Mouse (Mus musculus) liver, postnatal 0 days (tissue): ENCODE measurements around the gene Tbc1d16. TPM values are rescaled to one million over a fixed set of nuclear protein-coding genes. Genes with fewer than 3 reads are reported as not detected.

Experiments used
- ATAC-seq: fragments of 200-750 bp; cut with Nextera tagmentation; 2 replicates; pipeline ENCODE4 v1.8.0; 2017; ENCODE audit warnings: mild to moderate bottlenecking, moderate library complexity
- DNase-seq: peaks from one replicate; pipeline ENCODE4 v3.0.0-alpha.2; 2016
- H3K27ac ChIP-seq: fragments of 300-500 bp; sonication (generic); 2 replicates; pipeline ENCODE4 v1.5.1; 2014; ENCODE audit warnings: antibody characterized with exemption, moderate library complexity, mild to moderate bottlenecking, low read depth
- H3K27me3 ChIP-seq: fragments of 300-500 bp; sonication (generic); 2 replicates; pipeline ENCODE4 v1.6.1; 2014; ENCODE audit warnings: low read length, control low read depth, mixed read lengths; ENCODE audit not compliant: insufficient read depth
- H3K36me3 ChIP-seq: fragments of 300-500 bp; sonication (generic); replicated peaks from 2 replicates; pipeline ENCODE4 v1.6.1; 2014; ENCODE audit warnings: mild to moderate bottlenecking, control low read depth, low read length, moderate library complexity, mixed read lengths; ENCODE audit not compliant: insufficient read depth
- H3K4me1 ChIP-seq: fragments of 300-500 bp; sonication (generic); 2 replicates; pipeline ENCODE4 v1.6.1; 2014; ENCODE audit warnings: antibody characterized with exemption, mild to moderate bottlenecking, control low read depth; ENCODE audit not compliant: insufficient read depth
- H3K4me2 ChIP-seq: fragments of 300-500 bp; sonication (generic); 2 replicates; pipeline ENCODE4 v1.6.1; 2014; ENCODE audit warnings: low read depth, mild to moderate bottlenecking, low read length, moderate library complexity, mixed read lengths
- H3K4me3 ChIP-seq: fragments of 300-500 bp; sonication (generic); 2 replicates; pipeline ENCODE4 v1.5.1; 2014; ENCODE audit warnings: low read depth, low read length
- H3K9ac ChIP-seq: fragments of 300-500 bp; sonication (generic); replicated peaks from 2 replicates; pipeline ENCODE4 v1.6.1; 2014; ENCODE audit warnings: mild to moderate bottlenecking, moderate library complexity
- H3K9me3 ChIP-seq: fragments of 300-500 bp; sonication (generic); 2 replicates; pipeline ENCODE4 v1.6.1; 2016; ENCODE audit warnings: mild to moderate bottlenecking, control low read depth, low read length, mixed read lengths
- CTCF ChIP-seq: sonication (generic); IDR thresholded peaks from 2 replicates; pipeline ENCODE4 v1.5.1; 2016; ENCODE audit warnings: antibody characterized with exemption, low read depth
- EP300 ChIP-seq: IDR thresholded peaks from 2 replicates; pipeline ENCODE4 v1.6.1; 2016; ENCODE audit warnings: antibody characterized with exemption, low read depth, mild to moderate bottlenecking
- WGBS: fragments of 180-500 bp; shearing (Covaris S2); extraction: QIAGEN DNeasy Blood & Tissue Kit; methylation state at CpG from one replicate; pipeline ENCODE4 v1.1.7; 2014; ENCODE audit not compliant: insufficient replicate concordance; 5-methylcytosine and 5-hydroxymethylcytosine counted together
- polyA plus RNA-seq: library from polyadenylated mRNA; unstranded; fragments of >200 nt; fragmentation: Nextera tagmentation; extraction: Ambion mirVana; gene quantifications from 2 replicates; pipeline ENCODE4 v1.2.1, GENCODE M21; 2015

Gene Tbc1d16
- polyA plus RNA-seq, 1 experiment from 2014 or later, result 1.5 TPM

DNA sequence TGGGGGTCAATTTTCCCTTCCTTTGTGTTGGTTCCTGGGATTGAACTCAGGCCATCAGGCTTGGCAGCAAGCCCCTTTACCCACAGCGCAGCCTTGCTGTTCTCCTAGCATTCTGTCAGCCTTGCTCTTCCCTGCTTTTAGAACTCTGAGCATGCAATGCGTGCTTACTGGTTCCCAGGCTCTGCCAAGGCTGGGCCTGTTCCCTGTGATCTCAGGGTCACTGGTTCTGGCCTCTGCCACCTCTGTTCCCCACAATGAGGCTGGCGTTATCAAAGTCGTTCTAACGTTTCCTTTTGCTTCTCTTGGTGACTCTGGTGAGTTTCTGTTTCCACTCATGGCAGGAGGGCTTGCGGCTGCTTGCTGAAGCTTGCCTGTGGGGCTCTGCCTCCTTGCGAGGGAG is 110.4 kb downstream of the Tbc1d16 start:
- H3K9me3 ChIP-seq, result no peaks in the 10 kb centered on the region
- no peak overlapping the region for H3K9ac ChIP-seq
- no peaks in the 10 kb centered on the region for H3K27me3 ChIP-seq
- H3K4me1 ChIP-seq, result peaks cover 9% of the 10 kb centered on the region; the same call in 1 of the 2 replicates
- no peak overlapping the region for H3K4me2 ChIP-seq
- TF ChIP-seq EP300 (no peak), CTCF (no peak)
- ATAC-seq, result no peak
- H3K36me3 ChIP-seq, result no peaks in the 10 kb centered on the region
- no peak overlapping the region for H3K4me3 ChIP-seq
- no peak for DNase-seq
- 58% methylated on average over 7 of the region's 7 CpGs for WGBS
- H3K27ac ChIP-seq, result no peak overlapping the region

DNA sequence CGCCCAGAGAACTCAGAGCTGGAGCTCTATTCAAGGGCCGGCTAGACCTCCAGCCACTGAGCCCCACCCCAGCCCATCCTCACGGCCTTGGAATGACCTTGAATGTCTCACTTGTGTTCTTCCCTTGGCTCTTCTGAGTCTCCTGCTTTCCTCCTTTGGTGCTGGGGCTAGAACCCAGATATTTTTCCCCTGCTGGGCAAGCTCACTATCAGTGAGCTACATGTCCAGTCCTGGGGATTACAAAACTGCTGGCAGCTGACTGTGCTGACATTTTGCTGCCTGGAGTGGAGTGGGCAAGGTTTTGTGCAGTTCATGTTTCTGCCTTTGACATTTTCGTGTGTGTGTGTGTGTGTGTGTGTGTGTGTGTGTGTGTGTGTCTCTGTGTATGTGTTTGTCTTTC is 111.3 kb downstream of the Tbc1d16 start:
- 57% methylated on average over 4 of the region's 4 CpGs for WGBS
- Histone ChIP-seq H3K36me3 (no peaks in the 10 kb centered on the region), H3K4me1 (peaks cover under 1% of the 10 kb centered on the region; the same call in 1 of the 2 replicates), H3K9ac (no peak overlapping the region), H3K9me3 (no peaks in the 10 kb centered on the region), H3K4me3 (no peak overlapping the region), H3K27ac (no peak overlapping the region), H3K27me3 (no peaks in the 10 kb centered on the region), H3K4me2 (no peak overlapping the region)
- ATAC-seq, result no peak; the same call in 1 of the 2 replicates
- TF ChIP-seq EP300, result no peak
- TF ChIP-seq CTCF, result no peak
- DNase-seq, result no peak

DNA sequence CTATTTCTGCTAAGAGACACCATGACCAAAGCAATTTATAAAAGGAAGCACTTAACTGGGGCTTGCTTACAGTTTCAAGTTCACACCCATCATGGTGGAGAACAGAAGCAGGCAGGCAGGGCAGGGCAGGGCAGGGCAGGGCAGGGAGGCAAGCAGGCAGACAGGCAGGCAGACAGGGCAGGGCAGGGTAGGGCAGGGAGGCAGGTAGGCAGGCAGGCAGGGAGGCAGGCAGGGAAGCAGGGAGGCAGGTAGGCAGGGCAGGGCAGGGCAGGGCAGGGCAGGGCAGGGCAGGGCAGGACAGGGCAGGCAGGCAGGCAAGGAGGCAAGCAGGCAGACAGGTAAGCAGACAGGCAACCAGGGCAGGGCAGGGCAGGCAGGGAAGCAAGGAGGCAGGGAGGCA is 115.6 kb downstream of the Tbc1d16 start:
- DNase-seq, result no peak
- Histone ChIP-seq H3K27ac (no peak overlapping the region), H3K4me3 (no peak overlapping the region), H3K4me2 (no peak overlapping the region), H3K4me1 (peaks cover 6% of the 10 kb centered on the region), H3K9ac (no peak overlapping the region), H3K27me3 (no peaks in the 10 kb centered on the region), H3K36me3 (no peaks in the 10 kb centered on the region), H3K9me3 (no peaks in the 10 kb centered on the region)
- no peak for TF ChIP-seq EP300
- TF ChIP-seq CTCF, result no peak
- ATAC-seq, result no peak

DNA sequence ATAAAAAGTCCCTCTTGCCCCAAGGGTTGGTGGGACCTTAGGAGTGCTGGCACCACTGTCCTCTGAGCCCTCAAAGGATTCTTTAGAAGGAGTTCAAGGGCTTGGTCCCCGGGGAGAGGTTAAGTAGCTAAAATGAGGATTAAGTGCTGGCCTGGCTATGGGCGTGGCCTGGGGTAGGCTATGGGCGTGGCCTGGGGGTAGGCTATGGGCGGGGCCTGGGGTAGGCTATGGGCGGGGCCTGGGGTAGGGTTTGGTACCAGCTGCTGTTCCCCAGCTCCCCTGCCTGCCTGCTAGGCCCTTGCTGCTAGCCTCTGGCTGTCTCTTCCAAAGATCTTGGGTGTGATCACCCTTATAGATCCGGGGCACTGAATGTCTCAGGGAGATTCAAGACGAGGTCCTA is 117.0 kb downstream of the Tbc1d16 start:
- H3K4me2 ChIP-seq, result no peak overlapping the region
- peaks cover 11% of the 10 kb centered on the region for H3K4me1 ChIP-seq
- ATAC-seq (peak; percentile 18; the same call in 1 of the 2 replicates), DNase-seq (peak; percentile 83)
- no peaks in the 10 kb centered on the region for H3K36me3 ChIP-seq
- no peaks in the 10 kb centered on the region for H3K9me3 ChIP-seq
- no peak overlapping the region for H3K4me3 ChIP-seq
- 19% methylated on average over 7 of the region's 7 CpGs for WGBS
- H3K27ac ChIP-seq, result no peak overlapping the region
- H3K27me3 ChIP-seq, result no peaks in the 10 kb centered on the region
- no peak overlapping the region for H3K9ac ChIP-seq
- TF ChIP-seq CTCF (no peak), EP300 (no peak)

DNA sequence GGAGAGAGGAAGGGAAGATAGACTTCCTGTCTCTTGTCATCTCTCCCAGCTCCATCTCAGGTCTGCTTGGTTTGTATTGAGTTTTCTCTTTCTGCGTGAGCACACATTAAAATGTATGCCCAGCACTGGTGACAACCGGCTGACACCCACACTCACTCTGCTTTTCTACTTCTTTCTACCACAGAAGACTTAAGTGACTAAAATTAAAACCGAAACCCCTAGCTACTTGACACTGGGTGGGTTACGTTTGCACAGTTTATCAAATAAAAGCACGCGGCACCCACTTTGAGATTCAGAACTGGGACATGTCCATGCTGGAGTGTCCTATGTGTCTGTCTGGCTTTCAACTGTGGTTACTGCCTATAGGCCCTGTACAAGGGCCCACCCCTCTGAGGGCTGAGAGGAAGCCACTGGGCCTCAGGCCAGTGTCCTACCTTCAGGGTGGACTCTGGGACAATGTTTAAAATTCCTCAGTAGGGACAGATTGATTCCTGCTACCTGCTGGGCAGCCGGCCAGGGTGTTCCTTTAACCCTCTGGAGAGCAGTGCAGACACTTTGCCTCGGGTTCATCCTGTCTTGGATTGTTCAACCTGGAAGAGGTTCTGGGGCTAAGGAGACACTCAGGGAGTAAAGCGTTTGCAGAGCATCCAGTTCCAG is 118.8 kb downstream of the Tbc1d16 start:
- no peak overlapping the region for H3K4me2 ChIP-seq
- peaks cover 19% of the 10 kb centered on the region for H3K4me1 ChIP-seq
- no peak overlapping the region for H3K9ac ChIP-seq
- peak overlapping the region; percentile 65 for H3K27ac ChIP-seq
- 58% methylated on average over 9 of the region's 9 CpGs for WGBS
- H3K9me3 ChIP-seq, result no peaks in the 10 kb centered on the region
- DNase-seq (peak; percentile 78), ATAC-seq (peak; percentile 82)
- no peaks in the 10 kb centered on the region for H3K27me3 ChIP-seq
- TF ChIP-seq EP300, result peak; percentile 58; the same call in 1 of the 2 replicates
- TF ChIP-seq CTCF, result no peak
- H3K4me3 ChIP-seq, result no peak overlapping the region
- H3K36me3 ChIP-seq, result no peaks in the 10 kb centered on the region

DNA sequence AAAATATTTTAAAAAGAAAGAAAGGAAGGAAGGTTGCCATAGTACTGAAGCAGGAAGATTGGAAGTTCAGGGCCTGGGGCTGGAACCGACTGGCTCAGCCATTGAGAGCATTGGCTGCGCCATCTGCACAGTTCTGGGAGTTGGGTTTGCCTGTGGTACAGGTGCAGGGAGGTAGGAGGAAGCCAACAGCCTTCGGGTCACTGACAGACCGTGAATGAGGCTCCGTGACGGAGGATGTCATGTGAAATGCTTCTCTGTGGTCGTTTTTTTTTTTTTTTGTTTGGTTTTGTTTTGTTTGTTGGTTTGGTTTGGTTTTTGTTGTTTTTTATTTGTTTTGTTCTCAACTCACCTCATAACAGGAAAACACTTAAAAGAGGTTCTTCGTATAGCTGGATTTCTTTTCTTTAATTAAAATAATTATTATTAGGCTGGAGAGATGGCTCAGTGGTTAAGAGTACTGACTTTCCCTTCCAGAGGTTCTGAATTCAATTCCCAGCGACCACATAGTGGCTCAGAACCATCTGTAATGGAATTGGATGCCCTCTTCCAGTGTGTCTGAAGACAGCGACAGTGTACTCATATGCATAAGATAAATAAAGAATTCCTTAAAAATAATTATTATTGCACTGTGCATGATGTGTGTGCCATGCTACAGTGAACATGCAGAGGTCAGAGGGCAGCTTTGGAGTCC is 119.6 kb downstream of the Tbc1d16 start:
- Histone ChIP-seq H3K4me1 (peaks cover 19% of the 10 kb centered on the region), H3K27me3 (no peaks in the 10 kb centered on the region), H3K9me3 (no peaks in the 10 kb centered on the region), H3K36me3 (no peaks in the 10 kb centered on the region), H3K27ac (peak overlapping the region; percentile 65), H3K4me3 (no peak overlapping the region), H3K4me2 (no peak overlapping the region), H3K9ac (no peak overlapping the region)
- WGBS, result 62% methylated on average over 10 of the region's 10 CpGs
- DNase-seq, result no peak
- no peak for ATAC-seq
- no peak for TF ChIP-seq CTCF
- no peak for TF ChIP-seq EP300
